Mouse (Mus musculus): ENCODE measurements around the gene Ccdc13. TPM values are rescaled to one million over a fixed set of nuclear protein-coding genes. Genes with fewer than 3 reads are reported as not detected.

The Ccdc13 gene
- polyA plus RNA-seq, 1 experiment from 2014 or later = not detected

- Histone ChIP-seq H3K27me3 (replicated peaks) (peaks cover 37% of the 10 kb centered on the region), H3K9ac (no peak overlapping the region), H3K27ac (no peak overlapping the region), H3K4me2 (no peak overlapping the region), H3K9me3 (replicated peaks) (no peaks in the 10 kb centered on the region), H3K36me3 (peaks cover 18% of the 10 kb centered on the region), H3K4me3 (no peak overlapping the region), H3K4me1 (peaks cover 14% of the 10 kb centered on the region; the same call in 1 of the 2 replicates)
- WGBS (ENCODE audit: insufficient replicate concordance) = 79% methylated on average over 2 of the region's 2 CpGs
- no peak for ATAC-seq
These were observed 3.7 kb upstream of the Ccdc13 start for GRCm38 (mm10) chr9:121842914-121843313.

GRCm38 (mm10) chr9:121839622-121839965, 333 bp upstream of the Ccdc13 start:
- peaks cover 9% of the 10 kb centered on the region; the same call in 1 of the 2 replicates for H3K4me1 ChIP-seq
- H3K36me3 ChIP-seq = no peaks in the 10 kb centered on the region
- 37% methylated on average over 7 of the region's 7 CpGs for WGBS (ENCODE audit: insufficient replicate concordance)
- H3K4me2 ChIP-seq = peak overlapping the region; percentile 71
- no peak overlapping the region for H3K9ac ChIP-seq
- 0 out of 2 replicates have a peak, but pooled peaks cover 6% of the 10 kb centered on the region for H3K9me3 ChIP-seq (replicated peaks)
- H3K27ac ChIP-seq = no peak overlapping the region
- peak overlapping the region; percentile 48 for H3K4me3 ChIP-seq
- 0 out of 2 replicates have a peak, but pooled peaks have one; percentile 18 for ATAC-seq
- H3K27me3 ChIP-seq (replicated peaks) = peaks cover 45% of the 10 kb centered on the region

GRCm38 (mm10) chr9:121838008-121838407, 1.3 kb downstream of the Ccdc13 start:
- no peak overlapping the region for H3K4me2 ChIP-seq
- ATAC-seq = no peak
- H3K9ac ChIP-seq = no peak overlapping the region
- H3K4me3 ChIP-seq = no peak overlapping the region
- WGBS (ENCODE audit: insufficient replicate concordance) = 68% methylated on average over 6 of the region's 6 CpGs
- H3K4me1 ChIP-seq = peaks cover 9% of the 10 kb centered on the region; the same call in 1 of the 2 replicates
- no peaks in the 10 kb centered on the region for H3K36me3 ChIP-seq
- 0 out of 2 replicates have a peak, but pooled peaks cover 6% of the 10 kb centered on the region for H3K9me3 ChIP-seq (replicated peaks)
- peaks cover 45% of the 10 kb centered on the region for H3K27me3 ChIP-seq (replicated peaks)
- H3K27ac ChIP-seq = no peak overlapping the region

- Histone ChIP-seq H3K4me2 (no peak overlapping the region), H3K4me3 (no peak overlapping the region), H3K27me3 (replicated peaks) (peaks cover 18% of the 10 kb centered on the region), H3K9ac (no peak overlapping the region), H3K4me1 (peaks cover 1% of the 10 kb centered on the region; the same call in 1 of the 2 replicates), H3K36me3 (no peaks in the 10 kb centered on the region), H3K9me3 (replicated peaks) (0 out of 2 replicates have a peak, but pooled peaks cover 6% of the 10 kb centered on the region), H3K27ac (no peak overlapping the region)
- WGBS (ENCODE audit: insufficient replicate concordance) = 73% methylated on average over 11 of the region's 11 CpGs
- ATAC-seq = no peak
These were observed 5.4 kb downstream of the Ccdc13 start for GRCm38 (mm10) chr9:121833825-121834224.

- Histone ChIP-seq H3K27ac (no peak overlapping the region), H3K36me3 (no peaks in the 10 kb centered on the region), H3K4me2 (no peak overlapping the region), H3K4me1 (no peaks in the 10 kb centered on the region), H3K4me3 (no peak overlapping the region), H3K27me3 (replicated peaks) (no peaks in the 10 kb centered on the region), H3K9ac (no peak overlapping the region), H3K9me3 (replicated peaks) (0 out of 2 replicates have a peak, but pooled peaks cover 6% of the 10 kb centered on the region)
- ATAC-seq = no peak
- 19% methylated on average over 6 of the region's 6 CpGs for WGBS (ENCODE audit: insufficient replicate concordance)
These were observed 8.3 kb downstream of the Ccdc13 start for GRCm38 (mm10) chr9:121830956-121831293.

GRCm38 (mm10) chr9:121830243-121830955, 8.9 kb downstream of the Ccdc13 start:
- no peak overlapping the region for H3K27ac ChIP-seq
- no peaks in the 10 kb centered on the region for H3K27me3 ChIP-seq (replicated peaks)
- 0 out of 2 replicates have a peak, but pooled peaks cover 3% of the 10 kb centered on the region for H3K9me3 ChIP-seq (replicated peaks)
- H3K4me3 ChIP-seq = no peak overlapping the region
- H3K36me3 ChIP-seq = no peaks in the 10 kb centered on the region
- WGBS (ENCODE audit: insufficient replicate concordance) = 70% methylated on average over 6 of the region's 6 CpGs
- H3K9ac ChIP-seq = no peak overlapping the region
- no peak overlapping the region for H3K4me2 ChIP-seq
- ATAC-seq = no peak
- H3K4me1 ChIP-seq = no peaks in the 10 kb centered on the region

- Histone ChIP-seq H3K4me2 (no peak overlapping the region), H3K36me3 (no peaks in the 10 kb centered on the region), H3K9ac (no peak overlapping the region), H3K27ac (no peak overlapping the region), H3K27me3 (replicated peaks) (no peaks in the 10 kb centered on the region), H3K4me1 (no peaks in the 10 kb centered on the region), H3K4me3 (no peak overlapping the region), H3K9me3 (replicated peaks) (no peaks in the 10 kb centered on the region)
- 44% methylated on average over 7 of the region's 7 CpGs for WGBS (ENCODE audit: insufficient replicate concordance)
- ATAC-seq = no peak
These were observed 9.8 kb downstream of the Ccdc13 start for GRCm38 (mm10) chr9:121829270-121829992.

GRCm38 (mm10) chr9:121828314-121828713, 10.9 kb downstream of the Ccdc13 start:
- H3K27me3 ChIP-seq (replicated peaks) = no peaks in the 10 kb centered on the region
- no peak overlapping the region for H3K9ac ChIP-seq
- H3K27ac ChIP-seq = no peak overlapping the region
- no peak overlapping the region for H3K4me3 ChIP-seq
- no peaks in the 10 kb centered on the region for H3K9me3 ChIP-seq (replicated peaks)
- no peak for ATAC-seq
- no peaks in the 10 kb centered on the region for H3K36me3 ChIP-seq
- 33% methylated on average over 6 of the region's 6 CpGs for WGBS (ENCODE audit: insufficient replicate concordance)
- H3K4me1 ChIP-seq = no peaks in the 10 kb centered on the region
- H3K4me2 ChIP-seq = no peak overlapping the region

- Histone ChIP-seq H3K9me3 (replicated peaks) (no peaks in the 10 kb centered on the region), H3K27ac (no peak overlapping the region), H3K4me1 (no peaks in the 10 kb centered on the region), H3K9ac (no peak overlapping the region), H3K4me3 (no peak overlapping the region), H3K27me3 (replicated peaks) (no peaks in the 10 kb centered on the region), H3K4me2 (no peak overlapping the region), H3K36me3 (no peaks in the 10 kb centered on the region)
- ATAC-seq = no peak
- 71% methylated on average over 3 of the region's 3 CpGs for WGBS (ENCODE audit: insufficient replicate concordance)
These were observed 12.9 kb downstream of the Ccdc13 start for GRCm38 (mm10) chr9:121826356-121826755.

- no peaks in the 10 kb centered on the region for H3K27me3 ChIP-seq (replicated peaks)
- 61% methylated on average over 7 of the region's 7 CpGs for WGBS (ENCODE audit: insufficient replicate concordance)
- no peak overlapping the region for H3K4me2 ChIP-seq
- no peak overlapping the region for H3K27ac ChIP-seq
- H3K4me3 ChIP-seq = no peak overlapping the region
- H3K9ac ChIP-seq = no peak overlapping the region
- H3K36me3 ChIP-seq = no peaks in the 10 kb centered on the region
- no peaks in the 10 kb centered on the region for H3K4me1 ChIP-seq
- no peak for ATAC-seq
- no peaks in the 10 kb centered on the region for H3K9me3 ChIP-seq (replicated peaks)
These were observed 15.3 kb downstream of the Ccdc13 start for GRCm38 (mm10) chr9:121823991-121824390.

GRCm38 (mm10) chr9:121823051-121823450, 16.2 kb downstream of the Ccdc13 start:
- no peaks in the 10 kb centered on the region for H3K27me3 ChIP-seq (replicated peaks)
- WGBS (ENCODE audit: insufficient replicate concordance) = 58% methylated on average over 1 of the region's 1 CpGs

GRCm38 (mm10) chr9:121822585-121822991, 16.7 kb downstream of the Ccdc13 start:
- Histone ChIP-seq H3K4me2 (no peak overlapping the region), H3K9ac (no peak overlapping the region), H3K36me3 (no peaks in the 10 kb centered on the region), H3K9me3 (replicated peaks) (no peaks in the 10 kb centered on the region), H3K27me3 (replicated peaks) (no peaks in the 10 kb centered on the region), H3K4me1 (no peaks in the 10 kb centered on the region), H3K27ac (no peak overlapping the region), H3K4me3 (no peak overlapping the region)
- 66% methylated on average over 6 of the region's 6 CpGs for WGBS (ENCODE audit: insufficient replicate concordance)
- ATAC-seq = 0 out of 2 replicates have a peak, but pooled peaks have one; percentile 18

More at GRCm38 (mm10) chr9:121823051-121823450, 16.2 kb downstream of the Ccdc13 start:
- Histone ChIP-seq H3K9me3 (replicated peaks) (no peaks in the 10 kb centered on the region), H3K36me3 (no peaks in the 10 kb centered on the region), H3K9ac (no peak overlapping the region), H3K4me1 (no peaks in the 10 kb centered on the region), H3K27ac (no peak overlapping the region), H3K4me2 (no peak overlapping the region), H3K4me3 (no peak overlapping the region)
- ATAC-seq = no peak
